Mouse (Mus musculus): Measurements from ENCODE around the gene Snx15. TPM values are rescaled to one million over a fixed set of nuclear protein-coding genes. Genes with fewer than 3 reads are reported as not detected.

The Snx15 gene
- total RNA-seq, 1 experiment from 2014 or later, result 26.9 TPM

GRCm38 (mm10) chr19:6070571-6071250, 57.4 kb downstream of the Snx15 start:
- DNase-seq, result no peak

GRCm38 (mm10) chr19:6069851-6070250, 58.3 kb downstream of the Snx15 start:
- DNase-seq, result no peak

Other genes with a start within 250 kb of the Snx15 start
- 1.3 and 2.0 TPM in 2 replicates for gene Tigd3, start 234.2 kb downstream of the Snx15 start, total RNA-seq (2021)
- gene Dpf2, start 215.3 kb downstream of the Snx15 start, total RNA-seq (2021), result 88.9 and 103 TPM in 2 replicates
- gene Cdc42ep2, start 203.5 kb downstream of the Snx15 start, total RNA-seq (2021), result 6.2 and 8.5 TPM in 2 replicates
- 28.4 and 29.6 TPM in 2 replicates for gene Pola2, start 164.1 kb downstream of the Snx15 start, total RNA-seq (2021)
- not detected in 2 replicates for gene Slc22a20, start 142.2 kb downstream of the Snx15 start, total RNA-seq (2021)
- 28.0 and 40.2 TPM in 2 replicates for gene Capn1, start 112.4 kb downstream of the Snx15 start, total RNA-seq (2021)
- 59.7 and 65.6 TPM in 2 replicates for gene Syvn1, start 81.7 kb downstream of the Snx15 start, total RNA-seq (2021)
- 65.2 and 65.7 TPM in 2 replicates for gene Mrpl49, start 70.5 kb downstream of the Snx15 start, total RNA-seq (2021)
- gene Fau, start 70.5 kb downstream of the Snx15 start, total RNA-seq (2021), result 891 and 1,016 TPM in 2 replicates
- gene Znhit2, start 67.1 kb downstream of the Snx15 start, total RNA-seq (2021), result 34.6 TPM in 2 replicates
- gene Tm7sf2, start 59.9 kb downstream of the Snx15 start, total RNA-seq (2021), result 59.9 and 66.0 TPM in 2 replicates
- 68.8 and 80.9 TPM in 2 replicates for gene Vps51, start 51.1 kb downstream of the Snx15 start, total RNA-seq (2021)
- 0.85 TPM in 1 of 2 replicates, not detected in the other for gene Tmem262, start 48.3 kb downstream of the Snx15 start, total RNA-seq (2021)
- not detected in 2 replicates for gene Gm28374, start 46.0 kb downstream of the Snx15 start, total RNA-seq (2021)
- 41.9 and 43.0 TPM in 2 replicates for gene Zfpl1, start 43.3 kb downstream of the Snx15 start, total RNA-seq (2021)
- gene Cdca5, start 43.3 kb downstream of the Snx15 start, total RNA-seq (2021), result 3.0 and 4.1 TPM in 2 replicates
- gene AC131692.1, start 33.9 kb downstream of the Snx15 start, total RNA-seq (2021), result not detected in 2 replicates
- 0.24 and 0.38 TPM in 2 replicates for gene Naaladl1, start 22.5 kb downstream of the Snx15 start, total RNA-seq (2021)
- gene Sac3d1, start 9.7 kb downstream of the Snx15 start, total RNA-seq (2021), result 15.1 and 19.5 TPM in 2 replicates
- gene Batf2, start 12.7 kb upstream of the Snx15 start, total RNA-seq (2021), result 1.00 and 2.1 TPM in 2 replicates
- gene Arl2, start 13.2 kb upstream of the Snx15 start, total RNA-seq (2021), result 74.5 and 74.7 TPM in 2 replicates
- 0.76 and 2.9 TPM in 2 replicates for gene Majin, start 56.1 kb upstream of the Snx15 start, total RNA-seq (2021)
- gene Gpha2, start 98.1 kb upstream of the Snx15 start, total RNA-seq (2021), result 20.1 and 25.8 TPM in 2 replicates
- 95.5 and 103 TPM in 2 replicates for gene Ppp2r5b, start 107.6 kb upstream of the Snx15 start, total RNA-seq (2021)
- 33.8 and 47.0 TPM in 2 replicates for gene Atg2a, start 113.4 kb upstream of the Snx15 start, total RNA-seq (2021)
- 101 and 126 TPM in 2 replicates for gene Ehd1, start 148.4 kb upstream of the Snx15 start, total RNA-seq (2021)
- 22.8 and 34.2 TPM in 2 replicates for gene Cdc42bpg, start 178.2 kb upstream of the Snx15 start, total RNA-seq (2021)
- 60.1 and 69.7 TPM in 2 replicates for gene Men1, start 206.7 kb upstream of the Snx15 start, total RNA-seq (2021)
- 44.7 and 56.3 TPM in 2 replicates for gene Map4k2, start 212.8 kb upstream of the Snx15 start, total RNA-seq (2021)
- 211 and 245 TPM in 2 replicates for gene Sf1, start 235.4 kb upstream of the Snx15 start, total RNA-seq (2021)

All from adrenal gland, postnatal 25 days (tissue).